Mouse (Mus musculus): ENCODE data around the gene Btg4.

Btg4 gene

GRCm38 (mm10) chr9:51060601-51061000, at the start of gene Btg4:
Gene Btg4 (plus strand): TSS chr9:51060901.
- no peak for DNase-seq (ENCODE audit: low read depth, low spot score)

GRCm38 (mm10) chr9:51013644-51014043, 47.1 kb upstream of the Btg4 start:
- no peak for DNase-seq (ENCODE audit: low read depth, low spot score)

- DNase-seq (ENCODE audit: low read depth, low spot score): no peak
These were observed 45.0 kb upstream of the Btg4 start for GRCm38 (mm10) chr9:51015732-51016131.

GRCm38 (mm10) chr9:51019670-51020069, 41.0 kb upstream of the Btg4 start:
- no peak for DNase-seq (ENCODE audit: low read depth, low spot score)

GRCm38 (mm10) chr9:51020351-51020750, 40.4 kb upstream of the Btg4 start:
- DNase-seq (ENCODE audit: low read depth, low spot score): no peak

- DNase-seq (ENCODE audit: low read depth, low spot score): no peak
These were observed 39.4 kb upstream of the Btg4 start for GRCm38 (mm10) chr9:51021123-51021795.

GRCm38 (mm10) chr9:51026952-51027351, 33.7 kb upstream of the Btg4 start:
- no peak for DNase-seq (ENCODE audit: low read depth, low spot score)

GRCm38 (mm10) chr9:51030147-51030546, 30.6 kb upstream of the Btg4 start:
- DNase-seq (ENCODE audit: low read depth, low spot score): no peak

GRCm38 (mm10) chr9:51031603-51032002, 29.1 kb upstream of the Btg4 start:
- DNase-seq (ENCODE audit: low read depth, low spot score): no peak

GRCm38 (mm10) chr9:51032291-51032690, 28.4 kb upstream of the Btg4 start:
- DNase-seq (ENCODE audit: low read depth, low spot score): no peak

- no peak for DNase-seq (ENCODE audit: low read depth, low spot score)
These were observed 27.7 kb upstream of the Btg4 start for GRCm38 (mm10) chr9:51032785-51033529.

- DNase-seq (ENCODE audit: low read depth, low spot score): no peak
These were observed 19.2 kb upstream of the Btg4 start for GRCm38 (mm10) chr9:51041491-51041980.

GRCm38 (mm10) chr9:51042136-51042535, 18.6 kb upstream of the Btg4 start:
- DNase-seq (ENCODE audit: low read depth, low spot score): no peak

- no peak for DNase-seq (ENCODE audit: low read depth, low spot score)
These were observed 8.5 kb upstream of the Btg4 start for GRCm38 (mm10) chr9:51052180-51052579.

- DNase-seq (ENCODE audit: low read depth, low spot score): no peak
These were observed 4.1 kb upstream of the Btg4 start for GRCm38 (mm10) chr9:51056360-51057324.

GRCm38 (mm10) chr9:51058951-51059521, 1.7 kb upstream of the Btg4 start:
- DNase-seq (ENCODE audit: low read depth, low spot score): no peak

- no peak for DNase-seq (ENCODE audit: low read depth, low spot score)
These were observed 7.5 kb downstream of the Btg4 start for GRCm38 (mm10) chr9:51068202-51068601.

- no peak for DNase-seq (ENCODE audit: low read depth, low spot score)
These were observed 10.1 kb downstream of the Btg4 start for GRCm38 (mm10) chr9:51070801-51071200.

GRCm38 (mm10) chr9:51075780-51076179, 15.1 kb downstream of the Btg4 start:
- DNase-seq (ENCODE audit: low read depth, low spot score): no peak

GRCm38 (mm10) chr9:51076300-51076978, 15.7 kb downstream of the Btg4 start:
- no peak for DNase-seq (ENCODE audit: low read depth, low spot score)

- DNase-seq (ENCODE audit: low read depth, low spot score): peak; percentile 79
These were observed 16.2 kb downstream of the Btg4 start, which contains the start of gene Layn for GRCm38 (mm10) chr9:51076979-51077315. Gene Layn (minus strand): TSS chr9:51077094.

All from forelimb bud, embryonic 11.5 days (tissue).